Mouse (Mus musculus) bone marrow macrophage, adult 2 months (primary cell): ENCODE measurements around the gene Sestd1.

ENCODE experiments used
- CTCF ChIP-seq: IDR thresholded peaks from 2 replicates; pipeline ENCODE4 v1.5.1; 2012; ENCODE audit warnings: low read depth, mild to moderate bottlenecking, low read length, moderate library complexity
- POLR2A ChIP-seq: IDR thresholded peaks from 2 replicates; pipeline ENCODE4 v1.6.1; 2012; ENCODE audit warnings: mild to moderate bottlenecking, low read depth, low read length, borderline replicate concordance

DNA sequence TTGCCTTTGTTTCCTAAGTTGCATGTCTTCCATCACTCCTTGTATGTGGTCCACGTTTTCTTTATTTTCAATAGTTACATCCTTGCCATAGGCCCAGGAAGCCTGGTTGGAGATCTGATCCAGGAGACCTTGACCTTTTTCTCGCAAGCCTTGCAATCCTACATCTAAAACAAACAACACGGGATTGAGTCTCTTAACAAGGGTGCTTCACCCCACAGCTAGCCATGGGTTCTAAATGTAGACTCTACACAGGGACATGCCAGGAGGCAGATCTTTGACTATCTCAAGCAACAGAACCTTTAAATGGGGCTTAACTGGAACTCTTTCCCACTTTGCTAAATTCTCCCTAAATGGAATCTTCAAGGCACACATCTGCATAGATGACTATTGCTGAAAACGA is 83.6 kb downstream of the Sestd1 start:
- no peak for TF ChIP-seq CTCF
- TF ChIP-seq POLR2A: no peak
